In genomic region chr4:49520572-49521340, GRCm38 (mm10) we compare ENCODE assay signal across 8 mouse cellular contexts. TPM values are rescaled to one million over a fixed set of nuclear protein-coding genes. Genes with fewer than 3 reads are reported as not detected.
DNase-seq lines count a peak whose midpoint lies in the region; ATAC-seq lines count a peak whose summit lies in the region.

Gene Mrpl50, minus strand, starts transcription at chr4:49521093.
Gene Zfp189, plus strand, starts transcription at chr4:49521176.

- peaks cover 9% of the 10 kb centered on the region; the same call in 1 of the 2 replicates for H3K4me1 ChIP-seq in heart, embryonic 10.5 days
- peaks cover 17% of the 10 kb centered on the region for H3K4me1 ChIP-seq in kidney, embryonic 15.5 days

- under 1% methylated on average over 41 of the region's 41 CpGs for WGBS in heart, embryonic 10.5 days
- WGBS in kidney, embryonic 15.5 days = 0% methylated on average over 41 of the region's 41 CpGs

- peak; percentile 89 to 91 for DNase-seq in B cell, adult 2 months
- DNase-seq in brain, adult 2 months (ENCODE audit: low read depth, low spot score) = peak; percentile 99
- DNase-seq in heart, embryonic 10.5 days (ENCODE audit: low spot score) = peak; percentile 99
- DNase-seq in liver = peak; percentile 94
- peak; percentile 90 to 93 for DNase-seq in spleen, postnatal 4 days (ENCODE audit: low spot score in 2 of 2)

- H3K27me3 ChIP-seq in heart, embryonic 10.5 days (ENCODE audit: insufficient read depth, poor library complexity, severe bottlenecking) = no peaks in the 10 kb centered on the region
- no peaks in the 10 kb centered on the region for H3K27me3 ChIP-seq in kidney, embryonic 15.5 days

- peaks cover 38% of the 10 kb centered on the region for H3K36me3 ChIP-seq in heart, embryonic 10.5 days
- H3K36me3 ChIP-seq in kidney, embryonic 15.5 days = peaks cover 29% of the 10 kb centered on the region

- H3K4me2 ChIP-seq in kidney, embryonic 15.5 days = peak within 1 kb of the TSS; percentile 69

- peak within 1 kb of the TSS; percentile 89 for H3K27ac ChIP-seq in heart, embryonic 10.5 days
- H3K27ac ChIP-seq in kidney, embryonic 15.5 days = peak within 1 kb of the TSS; percentile 61

- H3K9ac ChIP-seq in kidney, embryonic 15.5 days = peak within 1 kb of the TSS; percentile 71

- H3K4me3 ChIP-seq in heart, embryonic 10.5 days = peak within 1 kb of the TSS; percentile 77
- peak within 1 kb of the TSS; percentile 80 for H3K4me3 ChIP-seq in kidney, embryonic 15.5 days (replicated peaks)

- peak; percentile 96 for ATAC-seq in erythroblast, adult 5-6 weeks (replicated peaks; ENCODE audit: low FRiP score, poor library complexity, severe bottlenecking)
- ATAC-seq in kidney, embryonic 15.5 days (replicated peaks; ENCODE audit: low FRiP score) = peak; percentile 100
- peak; percentile 99 for ATAC-seq in monocyte, adult 5-6 weeks (replicated peaks; ENCODE audit: insufficient number of reproducible peaks, low FRiP score, low TSS enrichment, poor library complexity, severe bottlenecking)

- no peaks in the 10 kb centered on the region for H3K9me3 ChIP-seq in heart, embryonic 10.5 days
- no peaks in the 10 kb centered on the region for H3K9me3 ChIP-seq in kidney, embryonic 15.5 days (replicated peaks)

RNA-seq across cellular contexts. Expression of gene Mrpl50, which starts in this region (rescaled TPM):
- total RNA-seq in erythroblast, adult 5-6 weeks (2015; ENCODE audit: low replicate concordance) = 7.5 and 17.9 TPM in 2 replicates
- total RNA-seq in erythroblast, adult 5-6 weeks (2017; ENCODE audit: low replicate concordance) = 5.8 and 11.0 TPM in 2 replicates
- polyA plus RNA-seq in heart, embryonic 10.5 days (2016; fragmentation: Nextera tagmentation; extraction: Ambion mirVana) = 69.5 and 81.7 TPM in 2 replicates
- polyA plus RNA-seq in kidney, embryonic 15.5 days (2015; fragmentation: Nextera tagmentation; extraction: Ambion mirVana) = 84.8 and 93.1 TPM in 2 replicates
- 14.9 to 18.6 TPM (median 15.7 TPM) in 3 replicates for total RNA-seq in monocyte, adult 5-6 weeks (2017)

RNA-seq across cellular contexts. Expression of gene Zfp189, which starts in this region (rescaled TPM):
- 4.4 TPM in 1 of 2 replicates, not detected in the other for total RNA-seq in erythroblast, adult 5-6 weeks (2015; ENCODE audit: low replicate concordance)
- 3.3 TPM in 1 of 2 replicates, not detected in the other for total RNA-seq in erythroblast, adult 5-6 weeks (2017; ENCODE audit: low replicate concordance)
- polyA plus RNA-seq in heart, embryonic 10.5 days (2016; fragmentation: Nextera tagmentation; extraction: Ambion mirVana) = 6.3 and 8.6 TPM in 2 replicates
- polyA plus RNA-seq in kidney, embryonic 15.5 days (2015; fragmentation: Nextera tagmentation; extraction: Ambion mirVana) = 10.3 and 10.5 TPM in 2 replicates
- total RNA-seq in monocyte, adult 5-6 weeks (2017) = 0.75 to 5.6 TPM (median 3.2 TPM) in 3 replicates

Comparison
In these comparisons a context has a peak if more than half of its experiments do, and no peak if none do; other contexts are left out.
1. Peak in every context shown above with its lines: DNase-seq, ATAC-seq, H3K4me3 ChIP-seq and H3K27ac ChIP-seq.